Mouse (Mus musculus) gastrocnemius, postnatal 10 days (tissue): ENCODE results near the gene Lmf2. TPM values are rescaled to one million over a fixed set of nuclear protein-coding genes. Genes with fewer than 3 reads are reported as not detected.

Source experiments
- DNase-seq: peaks from one replicate; pipeline ENCODE4 v3.0.0; 2021; ENCODE audit warnings: mixed read lengths
- long read RNA-seq, 2 experiments: library from polyadenylated mRNA; stranded (forward); transcript quantifications; one replicate each; pipeline ENCODE4 v2.0.0; 2021
- total RNA-seq, 2 experiments: library from RNA; stranded (reverse); gene quantifications; 2 replicates each; pipeline ENCODE4 v1.2.3; 2021

Gene Lmf2
- total RNA-seq: 10 to 100 TPM; 22.4 to 25.5 TPM
- long read RNA-seq, experiment 1, transcript Lmf2-208 (13 exons, 3,262 nt): minor isoform, 5 of 62 reads
- long read RNA-seq, experiment 1, transcript Lmf2-201 (14 exons, 2,906 nt): major isoform, 35 of 62 reads
- long read RNA-seq, experiment 1, partial matches to known transcripts: 12 of 62 reads
- long read RNA-seq, experiment 1, other reads (novel, unspliced or antisense): 10 of 62 reads
- long read RNA-seq, experiment 2, transcript Lmf2-201 (14 exons, 2,906 nt): major isoform, 27 of 48 reads
- long read RNA-seq, experiment 2, partial matches to known transcripts: 11 of 48 reads
- long read RNA-seq, experiment 2, other reads (novel, unspliced or antisense): 7 of 48 reads

DNA sequence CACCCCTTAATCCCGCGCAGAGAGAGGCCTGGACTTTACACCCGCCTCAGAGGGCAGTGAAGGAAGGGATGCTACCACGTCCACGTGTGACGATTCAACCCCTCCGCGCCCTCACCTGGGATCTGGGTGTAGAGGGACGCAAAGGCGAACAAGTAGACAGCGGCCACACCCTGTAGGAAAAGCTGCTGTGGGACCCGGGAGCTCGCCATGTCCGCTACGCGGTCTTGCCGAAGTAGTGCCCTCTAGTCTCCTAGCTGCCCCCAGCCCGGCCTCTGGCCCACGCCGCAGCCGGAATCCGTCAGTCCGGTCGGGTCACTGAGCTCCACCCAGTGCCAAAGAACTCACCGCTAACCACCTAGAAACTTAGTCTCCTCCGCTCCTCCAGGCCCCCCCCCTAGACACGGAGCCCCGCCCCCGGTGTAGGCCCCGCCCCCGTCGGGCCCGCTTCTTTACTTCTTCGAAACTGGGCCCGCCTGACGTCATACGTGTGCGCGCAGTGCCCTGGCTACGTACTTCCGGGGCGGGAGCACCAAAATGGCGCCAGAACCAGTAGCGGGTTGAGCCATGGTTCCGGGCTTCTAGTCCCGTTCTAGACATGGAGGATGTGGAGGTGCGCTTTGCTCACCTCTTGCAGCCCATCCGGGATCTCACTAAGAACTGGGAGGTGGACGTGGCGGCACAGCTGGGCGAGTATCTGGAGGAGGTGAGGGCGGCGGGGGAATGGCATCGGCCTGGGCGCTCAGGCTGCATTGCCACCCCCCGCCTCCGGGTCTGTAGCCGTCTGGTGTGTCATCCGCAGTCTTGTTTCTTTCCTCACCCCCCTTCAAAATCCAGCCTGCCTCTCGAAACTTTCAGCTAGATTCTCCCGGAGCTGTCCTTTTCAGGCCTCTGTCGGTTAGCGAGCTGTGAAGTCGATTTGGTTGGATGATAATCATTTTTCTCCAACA, at the start of gene Lmf2, which contains the start of gene Ncaph2:
Lmf2 (minus strand) TSS at position 419 of the 947 bp plus-strand sequence.
Ncaph2 (plus strand) TSS at position 479 of the 947 bp plus-strand sequence.
- peak; percentile 97 for DNase-seq

DNA sequence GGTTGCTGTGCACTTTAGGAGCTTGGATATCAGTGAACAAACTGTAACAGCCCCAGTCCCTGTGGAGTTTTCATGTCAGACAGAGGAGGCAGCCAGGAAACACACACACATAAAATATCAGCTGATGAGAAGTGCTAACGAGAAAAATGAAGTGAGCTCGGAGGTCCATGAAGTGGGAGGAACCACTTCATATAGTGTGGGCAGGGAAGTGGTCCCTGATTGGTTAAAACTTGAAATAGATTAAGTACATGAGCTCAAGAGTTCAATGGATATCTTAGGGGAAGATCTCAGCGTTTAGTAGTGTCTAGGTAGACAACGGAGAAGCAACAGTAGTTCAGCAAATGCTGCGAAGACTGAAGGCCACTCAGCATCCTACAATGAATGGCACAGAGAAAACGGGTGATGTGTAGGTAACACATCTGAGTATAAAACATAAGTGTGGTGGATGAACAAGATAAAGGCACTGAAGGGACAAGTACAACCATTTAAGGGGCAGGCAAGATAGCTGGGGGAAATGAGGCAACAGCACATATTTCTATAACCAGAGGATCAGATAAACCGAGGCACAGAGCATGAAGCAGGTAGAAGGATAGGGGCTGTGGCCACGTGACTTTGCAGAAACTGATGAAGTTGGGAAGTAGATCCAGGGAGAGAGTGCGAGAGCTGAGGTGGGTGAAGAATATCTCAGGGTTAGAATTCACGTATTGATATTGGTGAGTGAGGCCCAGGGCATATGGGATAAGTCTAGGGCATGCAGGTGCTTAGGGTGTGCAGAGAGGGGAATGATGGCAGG, 49.6 kb upstream of the Lmf2 start:
- DNase-seq: no peak

DNA sequence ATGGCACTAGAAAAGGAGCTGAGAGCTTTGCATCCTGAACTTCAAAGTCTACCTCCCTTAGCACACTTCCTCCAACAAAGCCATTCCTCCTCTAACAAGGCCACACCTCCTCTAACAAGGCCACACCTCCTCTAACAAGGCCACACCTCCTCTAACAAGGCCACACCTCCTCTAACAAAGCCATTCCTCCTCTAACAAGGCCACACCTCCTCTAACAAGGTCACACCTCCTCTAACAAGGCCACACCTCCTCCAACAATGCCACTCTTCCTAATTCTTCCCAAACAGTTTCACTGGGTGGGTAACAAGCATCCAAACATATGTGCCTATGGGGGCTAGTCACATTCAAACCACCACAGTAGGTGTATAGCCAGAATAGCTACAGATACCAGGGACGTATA, 47.0 kb upstream of the Lmf2 start:
- no peak for DNase-seq

- DNase-seq: no peak
These were observed 44.3 kb upstream of the Lmf2 start for GRCm38 (mm10) chr15:89399716-89400115.

DNA sequence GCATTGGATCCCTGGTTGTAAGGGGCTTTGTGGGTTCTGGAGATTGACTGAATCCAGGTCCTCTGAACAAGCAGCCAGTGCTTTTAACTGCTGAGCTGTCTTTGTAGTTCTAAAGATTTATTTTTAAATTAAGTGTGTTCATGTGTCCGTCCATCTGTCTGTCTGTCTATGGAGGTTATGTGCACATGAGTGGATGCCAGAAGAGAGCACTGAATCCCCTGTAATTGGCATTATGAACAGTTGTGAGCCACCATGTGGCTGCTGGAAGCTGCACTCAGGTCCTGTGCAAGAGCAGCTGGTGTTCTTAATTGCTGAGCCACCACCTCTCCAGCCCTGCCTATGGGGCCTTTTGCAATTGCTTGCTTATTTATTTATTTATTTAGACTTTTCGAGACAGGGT, 42.7 kb upstream of the Lmf2 start:
- no peak for DNase-seq

DNA sequence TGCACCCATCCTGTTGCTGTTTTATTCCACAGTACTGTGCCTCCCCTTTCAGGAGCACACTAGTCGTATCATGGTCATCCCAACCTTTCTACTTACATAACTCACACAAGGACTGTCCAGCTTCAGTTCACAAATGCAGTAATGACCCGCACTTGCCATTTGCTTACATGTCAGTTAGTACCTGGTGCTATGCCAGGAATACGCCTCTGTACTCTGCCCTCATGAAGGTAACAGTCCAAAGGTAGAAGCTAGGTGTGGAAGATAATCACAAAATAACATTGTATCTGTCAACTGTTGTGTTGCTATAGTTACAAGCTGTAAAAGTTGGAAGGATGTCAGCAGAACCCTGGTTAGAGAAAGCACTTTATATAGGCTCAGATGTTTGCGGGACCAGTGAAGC, 41.4 kb upstream of the Lmf2 start:
- no peak for DNase-seq

DNA sequence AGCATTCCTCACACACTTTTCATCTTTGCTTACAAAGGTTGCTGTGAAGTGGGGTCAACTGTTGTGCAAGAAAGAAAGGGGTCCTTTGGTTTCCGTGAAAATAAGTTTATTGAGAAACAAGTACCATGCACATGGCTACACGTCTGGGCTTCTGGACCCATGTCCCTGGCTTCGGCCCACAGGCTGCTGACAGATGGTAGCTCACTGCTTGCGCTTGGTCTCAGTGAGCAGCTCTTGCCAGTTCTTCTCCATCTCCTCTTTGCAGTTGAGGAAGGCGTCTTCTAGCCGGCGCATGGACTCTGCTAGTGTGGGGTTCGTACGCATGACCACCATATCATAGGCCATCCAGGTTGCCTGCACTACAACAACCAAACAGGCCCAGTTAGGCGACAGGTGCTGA, 34.6 kb upstream of the Lmf2 start:
- DNase-seq: no peak

DNA sequence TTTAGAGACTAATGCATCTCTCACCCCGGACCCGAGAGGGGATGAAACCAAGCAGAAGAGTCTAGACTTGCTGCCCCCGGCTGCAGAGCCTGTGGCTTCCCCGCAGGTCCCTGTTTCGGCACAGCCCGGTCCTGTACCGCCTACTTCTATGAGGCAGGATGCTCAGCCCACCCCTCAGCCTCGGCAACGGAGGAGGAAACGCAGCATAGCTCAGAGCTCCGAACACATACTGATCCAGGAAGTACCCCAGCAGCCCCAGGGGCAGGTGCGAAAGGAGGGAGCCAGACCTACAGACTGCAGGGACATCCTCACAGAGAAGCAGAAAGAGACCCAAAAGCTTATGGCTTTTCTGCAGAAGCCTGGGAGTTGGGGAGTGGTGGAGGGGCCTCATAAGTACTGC, 31.7 kb upstream of the Lmf2 start:
- no peak for DNase-seq

GRCm38 (mm10) chr15:89384617-89385016, 29.2 kb upstream of the Lmf2 start, which contains the start of gene Klhdc7b:
TSS of gene Klhdc7b (plus strand) at chr15:89384917.
- no peak for DNase-seq

GRCm38 (mm10) chr15:89379429-89379828, 24.0 kb upstream of the Lmf2 start:
- DNase-seq: peak; percentile 39

DNA sequence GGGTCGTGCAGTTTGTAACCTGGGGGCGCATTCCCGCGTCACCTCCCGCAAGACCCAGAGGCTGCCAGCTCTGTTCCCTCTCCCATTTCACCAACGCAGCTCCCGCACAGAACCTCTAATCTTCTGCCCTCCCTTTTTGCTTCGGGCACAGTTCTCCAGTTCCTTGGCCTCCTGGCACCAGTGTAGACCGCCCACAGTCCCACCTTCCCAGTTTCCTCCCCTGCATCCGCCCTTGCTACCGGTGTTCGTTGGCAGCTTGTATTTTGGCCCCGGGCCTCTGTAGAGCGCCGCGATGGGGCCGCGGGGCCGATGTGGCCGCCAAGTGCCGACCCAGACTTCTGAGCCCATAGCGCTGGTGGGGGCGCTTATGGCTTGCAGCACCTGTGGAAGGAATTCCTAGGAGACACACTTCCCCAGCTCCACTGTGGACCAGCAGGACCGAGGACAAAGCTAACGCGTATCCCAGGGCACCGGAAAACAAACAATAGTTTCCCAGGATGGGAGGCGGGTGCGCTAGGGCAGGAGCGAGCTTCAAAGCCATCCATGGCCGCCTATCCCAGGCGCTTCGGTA, 23.5 kb upstream of the Lmf2 start, which contains the start of gene Odf3b:
Odf3b (minus strand) TSS at position 452 of the 571 bp plus-strand sequence.
- DNase-seq: peak; percentile 15

DNA sequence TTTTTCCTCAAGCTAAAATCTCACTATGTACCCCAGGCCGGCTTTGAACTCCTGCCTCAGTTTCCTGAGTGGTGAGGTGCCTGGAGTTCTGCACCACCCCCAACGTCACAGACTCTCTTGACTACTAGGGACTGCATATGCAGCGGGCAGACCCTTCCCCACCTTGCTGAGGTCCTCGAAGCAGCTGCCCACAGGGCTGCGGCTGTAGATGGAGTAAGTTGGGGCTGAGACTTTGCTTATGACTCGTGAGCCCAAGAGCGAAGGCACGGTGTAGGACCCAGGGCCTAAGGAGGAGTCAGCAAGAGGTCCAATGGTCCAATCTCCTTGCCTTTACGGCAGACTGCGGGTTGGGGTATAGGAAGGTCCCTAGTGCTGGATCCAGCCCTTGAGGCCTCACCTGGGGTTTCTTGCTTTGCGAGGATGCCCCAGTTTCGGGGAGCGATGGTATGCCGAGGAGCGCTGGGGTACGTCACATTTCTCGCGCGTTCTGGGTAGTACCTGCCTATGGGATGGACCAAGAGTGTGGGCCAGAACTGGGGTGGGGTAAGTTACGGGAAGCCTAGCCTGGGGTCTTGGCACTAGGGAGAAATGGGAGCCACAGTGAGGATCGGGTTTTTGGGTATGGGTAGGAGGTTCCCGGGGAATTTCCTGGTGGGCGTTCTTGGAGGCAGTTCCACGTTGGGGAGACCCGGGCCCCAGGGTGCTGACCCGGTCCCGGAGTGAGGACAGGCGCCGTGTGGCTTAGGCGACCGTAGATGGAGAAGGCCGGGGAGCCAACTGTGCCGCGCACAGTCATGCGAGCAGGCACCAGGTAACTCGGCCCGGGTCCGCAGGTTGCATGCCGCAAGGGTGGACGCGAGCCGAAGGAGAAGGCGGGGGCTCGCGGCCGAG, 22.7 kb upstream of the Lmf2 start:
- peak; percentile 10 for DNase-seq

GRCm38 (mm10) chr15:89377362-89377761, 21.9 kb upstream of the Lmf2 start:
- DNase-seq: no peak

GRCm38 (mm10) chr15:89376957-89377356, 21.5 kb upstream of the Lmf2 start, which contains the start of gene Tymp:
TSS of gene Tymp (minus strand) at chr15:89377039.
- no peak for DNase-seq

- no peak for DNase-seq
These were observed 20.6 kb upstream of the Lmf2 start for GRCm38 (mm10) chr15:89376040-89376439.

GRCm38 (mm10) chr15:89374801-89375534, 19.5 kb upstream of the Lmf2 start:
- DNase-seq: no peak

DNA sequence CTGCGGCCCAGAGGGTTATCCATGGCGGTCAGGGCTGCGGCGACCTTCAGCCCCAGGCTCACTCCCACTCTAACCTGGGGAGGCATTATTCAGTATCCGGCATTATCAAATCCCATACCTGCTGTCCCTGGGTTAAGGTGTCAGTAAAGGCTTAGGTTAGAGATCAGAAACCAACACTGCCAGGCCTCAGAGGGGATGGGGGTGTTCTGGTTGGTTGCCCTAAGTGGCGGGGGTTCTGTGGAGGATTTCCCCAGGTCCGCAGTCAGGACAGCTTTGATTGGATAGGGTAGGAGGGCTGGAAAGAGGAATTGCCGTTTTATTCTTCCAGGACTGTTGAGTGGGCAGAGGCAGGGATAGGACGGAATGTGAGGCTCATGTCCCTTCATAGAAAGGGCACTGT, 18.9 kb upstream of the Lmf2 start:
- no peak for DNase-seq

GRCm38 (mm10) chr15:89373762-89374248, 18.3 kb upstream of the Lmf2 start, which contains the start of gene Sco2:
TSS of gene Sco2 (minus strand) at chr15:89373846.
- peak; percentile 98 for DNase-seq

DNA sequence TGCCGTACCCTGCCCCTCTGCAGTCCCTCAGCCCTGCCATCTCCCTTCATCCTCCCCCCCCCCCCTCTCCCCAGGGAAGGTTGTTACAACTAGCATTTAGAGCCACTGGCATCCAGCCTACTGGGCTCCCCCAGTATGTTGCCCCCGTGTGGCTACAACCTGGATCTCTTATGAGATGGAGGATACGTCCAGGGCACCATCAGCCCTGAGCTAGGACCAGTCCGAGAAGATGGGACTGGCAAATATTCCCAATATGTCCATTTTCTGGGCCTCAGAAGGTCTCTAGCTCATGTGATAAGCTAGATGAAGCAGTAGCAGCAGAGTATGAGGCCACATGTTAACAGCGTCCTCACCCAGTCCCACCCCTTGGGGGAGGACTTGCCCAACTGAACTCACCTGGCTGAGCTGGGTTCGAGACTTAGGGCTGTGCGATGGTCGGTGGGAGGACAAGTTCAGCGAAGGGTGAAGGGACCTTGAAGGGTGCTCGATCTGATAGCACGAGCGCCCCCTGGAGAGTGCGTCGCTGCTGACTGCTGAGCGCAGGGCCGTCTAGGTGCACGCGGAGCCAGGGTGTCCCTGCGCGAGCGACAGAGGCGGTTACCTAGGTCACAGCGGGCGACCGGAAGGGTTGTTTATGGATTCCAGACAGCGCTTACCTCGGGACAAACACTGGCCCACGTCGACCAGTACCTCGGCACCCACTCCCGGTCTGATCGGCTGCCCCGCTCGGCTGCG, 17.7 kb upstream of the Lmf2 start:
- DNase-seq: peak; percentile 88
